Mouse (Mus musculus): ENCODE data around the gene Fhod1. TPM values are rescaled to one million over a fixed set of nuclear protein-coding genes. Genes with fewer than 3 reads are reported as not detected.

Fhod1 gene
- polyA plus RNA-seq, 1 experiment, result 58.1 TPM

- 78% methylated on average over 12 of the region's 12 CpGs for WGBS
- Histone ChIP-seq H3K36me3 (ENCODE audit: control insufficient read depth, insufficient read depth, low read length) (no peaks in the 10 kb centered on the region), H3K4me3 (ENCODE audit: extremely low read depth, insufficient read depth, insufficient read length) (no peak overlapping the region), H3K27me3 (ENCODE audit: control insufficient read depth, insufficient read depth, low read length) (no peaks in the 10 kb centered on the region), H3K4me1 (ENCODE audit: control insufficient read depth, insufficient read depth, insufficient read length) (no peaks in the 10 kb centered on the region), H3K27ac (ENCODE audit: insufficient read depth, low read length) (no peak overlapping the region)
- no peak for TF ChIP-seq POLR2A (IDR thresholded peaks at IDR 0.05; ENCODE audit: low read depth, low read length)
- TF ChIP-seq CTCF (IDR thresholded peaks at IDR 0.05; ENCODE audit: extremely low read depth, insufficient read depth, insufficient read length, insufficient replicate concordance), result no peak
- no peak for DNase-seq (ENCODE audit: low read depth in 1 of 2, low spot score in 2 of 2)
Observed at GRCm38 (mm10) chr8:105380308-105380707, 32.6 kb upstream of the Fhod1 start.

DNA sequence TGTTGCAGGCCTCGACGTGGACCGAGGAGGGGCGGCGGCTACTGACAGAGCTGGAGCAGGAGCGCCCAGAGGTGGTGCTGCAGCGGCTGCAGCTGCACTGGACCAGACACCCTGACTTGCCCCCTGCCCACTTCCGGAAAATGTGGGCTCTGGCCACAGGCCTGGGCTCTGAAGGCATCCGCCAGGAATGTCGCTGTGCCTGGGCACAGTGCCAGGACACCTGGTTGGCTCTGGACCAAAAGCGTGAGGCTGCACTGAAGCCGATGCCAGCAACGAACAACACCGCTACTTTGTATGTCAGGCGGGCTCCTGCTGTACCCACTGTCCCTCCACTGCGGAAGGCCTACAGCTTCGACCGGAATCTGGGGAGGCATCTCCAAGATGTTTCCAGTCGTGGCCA lies 30.9 kb upstream of the Fhod1 start:
- H3K27me3 ChIP-seq (ENCODE audit: control insufficient read depth, insufficient read depth, low read length), result no peaks in the 10 kb centered on the region
- TF ChIP-seq POLR2A (IDR thresholded peaks at IDR 0.05; ENCODE audit: low read depth, low read length), result no peak
- TF ChIP-seq CTCF (IDR thresholded peaks at IDR 0.05; ENCODE audit: extremely low read depth, insufficient read depth, insufficient read length, insufficient replicate concordance), result no peak
- H3K4me3 ChIP-seq (ENCODE audit: extremely low read depth, insufficient read depth, insufficient read length), result no peak overlapping the region
- no peak overlapping the region for H3K27ac ChIP-seq (ENCODE audit: insufficient read depth, low read length)
- H3K36me3 ChIP-seq (ENCODE audit: control insufficient read depth, insufficient read depth, low read length), result no peaks in the 10 kb centered on the region
- 69% methylated on average over 19 of the region's 19 CpGs for WGBS
- H3K4me1 ChIP-seq (ENCODE audit: control insufficient read depth, insufficient read depth, insufficient read length), result no peaks in the 10 kb centered on the region
- DNase-seq (ENCODE audit: low read depth in 1 of 2, low spot score in 2 of 2), result no peak

GRCm38 (mm10) chr8:105374513-105374966 lies 26.8 kb upstream of the Fhod1 start:
- Histone ChIP-seq H3K4me3 (ENCODE audit: extremely low read depth, insufficient read depth, insufficient read length) (no peak overlapping the region), H3K27me3 (ENCODE audit: control insufficient read depth, insufficient read depth, low read length) (no peaks in the 10 kb centered on the region)

DNA sequence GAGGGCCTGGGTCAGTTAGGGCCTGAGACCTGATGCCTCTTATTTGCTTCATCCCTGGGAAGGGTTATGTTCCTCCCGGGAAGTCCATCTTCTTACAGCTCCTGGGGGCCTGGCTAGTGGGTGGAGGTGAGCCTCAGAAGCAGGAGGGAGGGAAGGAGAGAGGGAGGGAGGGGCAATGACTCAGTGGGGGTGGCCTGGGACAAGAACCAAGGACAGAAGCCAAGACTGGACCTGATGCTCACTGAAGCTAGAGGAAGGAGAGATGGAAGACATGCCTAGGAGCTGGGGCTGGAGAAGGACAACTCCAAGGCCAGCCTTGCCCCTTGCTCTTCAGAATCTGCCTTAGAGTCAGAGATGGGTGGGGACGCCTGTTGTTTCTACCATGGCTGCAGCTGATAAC lies 25.3 kb upstream of the Fhod1 start, which contains the start of gene Plekhg4:
TSS of gene Plekhg4 (plus strand) at position 243 of the 400 bp plus-strand sequence.
- WGBS, result 67% methylated on average over 2 of the region's 2 CpGs
- Histone ChIP-seq H3K27me3 (ENCODE audit: control insufficient read depth, insufficient read depth, low read length) (no peaks in the 10 kb centered on the region), H3K4me1 (ENCODE audit: control insufficient read depth, insufficient read depth, insufficient read length) (no peaks in the 10 kb centered on the region), H3K4me3 (ENCODE audit: extremely low read depth, insufficient read depth, insufficient read length) (no peak within 1 kb of the TSS), H3K27ac (ENCODE audit: insufficient read depth, low read length) (no peak within 1 kb of the TSS), H3K36me3 (ENCODE audit: control insufficient read depth, insufficient read depth, low read length) (no peaks in the 10 kb centered on the region)
- no peak for TF ChIP-seq POLR2A (IDR thresholded peaks at IDR 0.05; ENCODE audit: low read depth, low read length)
- no peak for TF ChIP-seq CTCF (IDR thresholded peaks at IDR 0.05; ENCODE audit: extremely low read depth, insufficient read depth, insufficient read length, insufficient replicate concordance)
- no peak for DNase-seq (ENCODE audit: low read depth in 1 of 2, low spot score in 2 of 2)

More at GRCm38 (mm10) chr8:105374513-105374966, 26.8 kb upstream of the Fhod1 start:
- TF ChIP-seq POLR2A (IDR thresholded peaks at IDR 0.05; ENCODE audit: low read depth, low read length), result no peak
- 0 out of 2 replicates have a peak, but pooled peaks have one; percentile 12 for TF ChIP-seq CTCF (IDR thresholded peaks at IDR 0.05; ENCODE audit: extremely low read depth, insufficient read depth, insufficient read length, insufficient replicate concordance)
- Histone ChIP-seq H3K36me3 (ENCODE audit: control insufficient read depth, insufficient read depth, low read length) (no peaks in the 10 kb centered on the region), H3K4me1 (ENCODE audit: control insufficient read depth, insufficient read depth, insufficient read length) (no peaks in the 10 kb centered on the region), H3K27ac (ENCODE audit: insufficient read depth, low read length) (no peak overlapping the region)
- no peak for DNase-seq (ENCODE audit: low read depth in 1 of 2, low spot score in 2 of 2)
- WGBS, result 51% methylated on average over 33 of the region's 33 CpGs

DNA sequence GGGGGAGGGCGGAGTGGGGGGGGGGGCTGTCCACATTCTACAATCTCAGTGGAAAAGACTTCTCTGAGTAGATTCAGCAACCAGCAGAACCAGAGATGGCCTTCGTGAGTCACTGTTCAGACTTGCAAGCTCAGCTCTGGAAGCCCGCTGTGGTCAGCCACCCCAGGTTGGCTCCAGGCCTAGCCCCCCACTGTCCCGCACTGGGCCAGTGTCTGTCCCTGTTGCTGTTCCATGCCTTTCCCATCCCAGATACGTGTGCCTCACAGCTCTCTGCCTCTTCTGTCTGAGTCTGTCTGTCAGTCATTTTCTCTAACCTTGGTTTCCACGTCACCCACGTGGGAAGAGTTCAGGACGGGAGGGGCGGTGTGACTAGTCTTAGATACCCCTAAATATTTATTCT lies 24.7 kb upstream of the Fhod1 start:
- 91% methylated on average over 9 of the region's 9 CpGs for WGBS
- Histone ChIP-seq H3K27me3 (ENCODE audit: control insufficient read depth, insufficient read depth, low read length) (no peaks in the 10 kb centered on the region), H3K27ac (ENCODE audit: insufficient read depth, low read length) (no peak overlapping the region), H3K4me1 (ENCODE audit: control insufficient read depth, insufficient read depth, insufficient read length) (no peaks in the 10 kb centered on the region), H3K36me3 (ENCODE audit: control insufficient read depth, insufficient read depth, low read length) (no peaks in the 10 kb centered on the region), H3K4me3 (ENCODE audit: extremely low read depth, insufficient read depth, insufficient read length) (no peak overlapping the region)
- no peak for DNase-seq (ENCODE audit: low read depth in 1 of 2, low spot score in 2 of 2)
- no peak for TF ChIP-seq POLR2A (IDR thresholded peaks at IDR 0.05; ENCODE audit: low read depth, low read length)
- no peak for TF ChIP-seq CTCF (IDR thresholded peaks at IDR 0.05; ENCODE audit: extremely low read depth, insufficient read depth, insufficient read length, insufficient replicate concordance)

- no peak overlapping the region for H3K27ac ChIP-seq (ENCODE audit: insufficient read depth, low read length)
- TF ChIP-seq POLR2A (IDR thresholded peaks at IDR 0.05; ENCODE audit: low read depth, low read length) (no peak), CTCF (IDR thresholded peaks at IDR 0.05; ENCODE audit: extremely low read depth, insufficient read depth, insufficient read length, insufficient replicate concordance) (no peak)
- H3K4me3 ChIP-seq (ENCODE audit: extremely low read depth, insufficient read depth, insufficient read length), result no peak overlapping the region
- no peaks in the 10 kb centered on the region for H3K36me3 ChIP-seq (ENCODE audit: control insufficient read depth, insufficient read depth, low read length)
- WGBS, result 68% methylated on average over 2 of the region's 2 CpGs
- no peaks in the 10 kb centered on the region for H3K27me3 ChIP-seq (ENCODE audit: control insufficient read depth, insufficient read depth, low read length)
- no peaks in the 10 kb centered on the region for H3K4me1 ChIP-seq (ENCODE audit: control insufficient read depth, insufficient read depth, insufficient read length)
- DNase-seq (ENCODE audit: low read depth in 1 of 2, low spot score in 2 of 2), result no peak
Observed at GRCm38 (mm10) chr8:105367107-105367506, 19.4 kb upstream of the Fhod1 start.

Data from spleen, adult 2 months (tissue).